Comparison of ENCODE assay signal across 14 mouse cellular contexts in genomic region chr2:131773691-131774090, GRCm38 (mm10).
"Had no signal": no experiment of that assay in that cellular context is flagged by ENCODE, and none has a peak within 500 bp of the region (broad histone marks: within the 10 kb centered on the region; RNA-seq: fewer than 3 reads in every experiment).

No protein-coding gene starts in this region.

- H3K9me3 ChIP-seq: limb, embryonic 15.5 days; liver, embryonic 12.5 days; midbrain, embryonic 12.5 days; neural tube, embryonic 13.5 days; stomach, embryonic 15.5 days had no signal

- H3K27me3 ChIP-seq: limb, embryonic 15.5 days; liver, embryonic 12.5 days; midbrain, embryonic 12.5 days; neural tube, embryonic 13.5 days; stomach, embryonic 15.5 days had no signal

- ATAC-seq: liver, embryonic 12.5 days; midbrain, embryonic 16.5 days had no signal

- H3K9ac ChIP-seq: limb, embryonic 15.5 days; liver, embryonic 12.5 days; midbrain, embryonic 12.5 days; neural tube, embryonic 13.5 days; stomach, embryonic 15.5 days had no signal

- H3K4me2 ChIP-seq: limb, embryonic 15.5 days; liver, embryonic 12.5 days; midbrain, embryonic 12.5 days; neural tube, embryonic 13.5 days; stomach, embryonic 15.5 days had no signal

- H3K36me3 ChIP-seq: limb, embryonic 15.5 days; liver, embryonic 12.5 days; midbrain, embryonic 12.5 days; neural tube, embryonic 13.5 days; stomach, embryonic 15.5 days had no signal

- H3K27ac ChIP-seq: liver, embryonic 12.5 days; midbrain, embryonic 12.5 days; neural tube, embryonic 13.5 days; stomach, embryonic 15.5 days had no signal

- H3K4me1 ChIP-seq: liver, embryonic 12.5 days; midbrain, embryonic 12.5 days; neural tube, embryonic 13.5 days; stomach, embryonic 15.5 days had no signal

- DNase-seq: kidney, adult 11 months; kidney, postnatal 14 days; layer of hippocampus, adult 9-11 months; layer of hippocampus, postnatal 36 days; retina, postnatal 1 day; right cerebral cortex, postnatal 4 days; spleen, adult 18-20 months; thymus, postnatal 4 days had no signal

- H3K4me3 ChIP-seq: limb, embryonic 15.5 days; liver, embryonic 12.5 days; midbrain, embryonic 12.5 days; neural tube, embryonic 13.5 days; stomach, embryonic 15.5 days had no signal
